Mouse (Mus musculus): Measurements from ENCODE around the gene Utf1.

Utf1 gene

GRCm38 (mm10) chr7:139943674-139944281 lies at the start of gene Utf1:
Gene Utf1, plus strand, starts transcription at chr7:139943789.
- DNase-seq (ENCODE audit: low read depth, low spot score): no peak

- DNase-seq (ENCODE audit: low read depth, low spot score): no peak
Measured at GRCm38 (mm10) chr7:139894655-139895557, 48.7 kb upstream of the Utf1 start, which contains the start of gene Kndc1. Gene Kndc1, plus strand, starts transcription at chr7:139894696.

GRCm38 (mm10) chr7:139896271-139896670 lies 47.3 kb upstream of the Utf1 start:
- DNase-seq (ENCODE audit: low read depth, low spot score): no peak

GRCm38 (mm10) chr7:139896796-139897195 lies 46.8 kb upstream of the Utf1 start:
- DNase-seq (ENCODE audit: low read depth, low spot score): no peak

GRCm38 (mm10) chr7:139898606-139899005 lies 45.0 kb upstream of the Utf1 start:
- no peak for DNase-seq (ENCODE audit: low read depth, low spot score)

GRCm38 (mm10) chr7:139899505-139899904 lies 44.1 kb upstream of the Utf1 start:
- no peak for DNase-seq (ENCODE audit: low read depth, low spot score)

GRCm38 (mm10) chr7:139900456-139900855 lies 43.1 kb upstream of the Utf1 start:
- DNase-seq (ENCODE audit: low read depth, low spot score): no peak

- no peak for DNase-seq (ENCODE audit: low read depth, low spot score)
Measured at GRCm38 (mm10) chr7:139900896-139901295, 42.7 kb upstream of the Utf1 start.

- DNase-seq (ENCODE audit: low read depth, low spot score): no peak
Measured at GRCm38 (mm10) chr7:139901981-139902380, 41.6 kb upstream of the Utf1 start.

- DNase-seq (ENCODE audit: low read depth, low spot score): no peak
Measured at GRCm38 (mm10) chr7:139905261-139905660, 38.3 kb upstream of the Utf1 start.

GRCm38 (mm10) chr7:139905661-139906060 lies 37.9 kb upstream of the Utf1 start:
- no peak for DNase-seq (ENCODE audit: low read depth, low spot score)

GRCm38 (mm10) chr7:139908176-139908575 lies 35.4 kb upstream of the Utf1 start:
- DNase-seq (ENCODE audit: low read depth, low spot score): no peak

- no peak for DNase-seq (ENCODE audit: low read depth, low spot score)
Measured at GRCm38 (mm10) chr7:139909469-139909868, 34.1 kb upstream of the Utf1 start.

- no peak for DNase-seq (ENCODE audit: low read depth, low spot score)
Measured at GRCm38 (mm10) chr7:139910204-139910835, 33.3 kb upstream of the Utf1 start.

GRCm38 (mm10) chr7:139914141-139915047 lies 29.2 kb upstream of the Utf1 start:
- DNase-seq (ENCODE audit: low read depth, low spot score): no peak

GRCm38 (mm10) chr7:139915646-139916257 lies 27.8 kb upstream of the Utf1 start:
- DNase-seq (ENCODE audit: low read depth, low spot score): no peak

- DNase-seq (ENCODE audit: low read depth, low spot score): no peak
Measured at GRCm38 (mm10) chr7:139916345-139916744, 27.2 kb upstream of the Utf1 start.

- DNase-seq (ENCODE audit: low read depth, low spot score): no peak
Measured at GRCm38 (mm10) chr7:139918262-139918661, 25.3 kb upstream of the Utf1 start.

- DNase-seq (ENCODE audit: low read depth, low spot score): no peak
Measured at GRCm38 (mm10) chr7:139930732-139931131, 12.9 kb upstream of the Utf1 start.

- DNase-seq (ENCODE audit: low read depth, low spot score): no peak
Measured at GRCm38 (mm10) chr7:139936705-139937104, 6.9 kb upstream of the Utf1 start.

- no peak for DNase-seq (ENCODE audit: low read depth, low spot score)
Measured at GRCm38 (mm10) chr7:139937138-139937537, 6.5 kb upstream of the Utf1 start.

All from embryo, embryonic 11.5 days (tissue).